Mouse (Mus musculus) hindbrain, embryonic 16.5 days (tissue): ENCODE measurements at regions not wholly inside any gene's neighbourhood (a gene's known extent, or its start where the extent isn't known, plus 50 kb on each side); places are given as distances from the start of the nearest gene placed in this dataset.

Source experiments
- ATAC-seq: fragments of 200-750 bp; cut with Nextera tagmentation; 2 replicates; pipeline ENCODE4 v1.8.0; 2017; ENCODE audit warnings: moderate TSS enrichment, moderate library complexity
- H3K27ac ChIP-seq: fragments of 300-500 bp; sonication (generic); 2 replicates; pipeline ENCODE4 v1.5.1; 2014; ENCODE audit warnings: low read depth, mild to moderate bottlenecking, control low read depth, low read length, moderate library complexity
- H3K27me3 ChIP-seq: fragments of 300-500 bp; sonication (generic); replicated peaks from 2 replicates; pipeline ENCODE4 v1.6.1; 2014; ENCODE audit warnings: low read length; ENCODE audit not compliant: control insufficient read depth, insufficient read depth
- H3K36me3 ChIP-seq: fragments of 300-500 bp; sonication (generic); 2 replicates; pipeline ENCODE4 v1.6.1; 2014; ENCODE audit warnings: mild to moderate bottlenecking, low read length, moderate library complexity, mixed read lengths; ENCODE audit not compliant: control insufficient read depth, insufficient read depth
- H3K4me1 ChIP-seq: fragments of 300-500 bp; sonication (generic); 2 replicates; pipeline ENCODE4 v1.6.1; 2014; ENCODE audit warnings: low read depth, low read length; ENCODE audit not compliant: control insufficient read depth, insufficient read depth
- H3K4me2 ChIP-seq: fragments of 300-500 bp; sonication (generic); 2 replicates; pipeline ENCODE4 v1.6.1; 2014; ENCODE audit warnings: mild to moderate bottlenecking, low read length, control low read depth, moderate library complexity
- H3K4me3 ChIP-seq: fragments of 300-500 bp; sonication (generic); 2 replicates; pipeline ENCODE4 v1.5.1; 2014; ENCODE audit warnings: mild to moderate bottlenecking, low read length, control low read depth, moderate library complexity
- H3K9ac ChIP-seq: fragments of 300-500 bp; sonication (generic); 2 replicates; pipeline ENCODE4 v1.6.1; 2014; ENCODE audit warnings: low read depth, mild to moderate bottlenecking, control low read depth, low read length, moderate library complexity
- H3K9me3 ChIP-seq: fragments of 300-500 bp; sonication (generic); 2 replicates; pipeline ENCODE4 v1.6.1; 2014; ENCODE audit warnings: mild to moderate bottlenecking, low read length, moderate library complexity; ENCODE audit not compliant: control insufficient read depth
- WGBS: fragments of 180-500 bp; shearing (Covaris S2); extraction: QIAGEN DNeasy Blood & Tissue Kit; methylation state at CpG from one replicate; pipeline ENCODE4 v1.1.7; 2014; 5-methylcytosine and 5-hydroxymethylcytosine counted together

DNA sequence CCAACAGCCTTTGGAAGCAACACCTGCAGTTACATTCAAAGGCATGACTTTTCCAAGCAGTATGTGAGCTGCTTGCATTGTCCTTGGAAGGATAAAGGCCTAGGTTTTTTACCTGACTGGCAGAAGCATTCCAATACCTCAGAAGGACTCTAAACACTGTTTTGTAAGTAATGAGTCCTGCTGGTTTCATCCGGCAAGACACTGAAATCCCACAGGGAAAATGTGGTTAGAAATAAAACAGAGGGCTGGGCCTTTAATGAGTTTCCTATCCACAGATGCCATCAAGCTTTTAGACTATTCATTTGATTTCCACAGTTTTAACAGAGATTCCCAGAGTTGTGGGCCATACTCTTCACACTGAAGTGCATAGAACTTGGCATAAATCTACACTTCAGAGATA lies 461.6 kb downstream of the Prkd1 start:
- Histone ChIP-seq H3K36me3 (no peaks in the 10 kb centered on the region), H3K4me1 (no peaks in the 10 kb centered on the region), H3K9me3 (no peaks in the 10 kb centered on the region), H3K4me2 (no peak overlapping the region), H3K4me3 (no peak overlapping the region), H3K9ac (no peak overlapping the region), H3K27me3 (no peaks in the 10 kb centered on the region), H3K27ac (no peak overlapping the region)
- no peak for ATAC-seq
- WGBS, result 44% methylated on average over 1 of the region's 1 CpGs

GRCm38 (mm10) chr12:50190892-50191539 lies 457.9 kb downstream of the Prkd1 start:
- H3K36me3 ChIP-seq, result no peaks in the 10 kb centered on the region
- H3K27me3 ChIP-seq, result no peaks in the 10 kb centered on the region
- no peaks in the 10 kb centered on the region for H3K4me1 ChIP-seq
- no peaks in the 10 kb centered on the region for H3K9me3 ChIP-seq
- no peak overlapping the region for H3K9ac ChIP-seq
- peak; percentile 58; the same call in 1 of the 2 replicates for ATAC-seq
- no peak overlapping the region for H3K4me3 ChIP-seq
- H3K4me2 ChIP-seq, result no peak overlapping the region
- no peak overlapping the region for H3K27ac ChIP-seq

DNA sequence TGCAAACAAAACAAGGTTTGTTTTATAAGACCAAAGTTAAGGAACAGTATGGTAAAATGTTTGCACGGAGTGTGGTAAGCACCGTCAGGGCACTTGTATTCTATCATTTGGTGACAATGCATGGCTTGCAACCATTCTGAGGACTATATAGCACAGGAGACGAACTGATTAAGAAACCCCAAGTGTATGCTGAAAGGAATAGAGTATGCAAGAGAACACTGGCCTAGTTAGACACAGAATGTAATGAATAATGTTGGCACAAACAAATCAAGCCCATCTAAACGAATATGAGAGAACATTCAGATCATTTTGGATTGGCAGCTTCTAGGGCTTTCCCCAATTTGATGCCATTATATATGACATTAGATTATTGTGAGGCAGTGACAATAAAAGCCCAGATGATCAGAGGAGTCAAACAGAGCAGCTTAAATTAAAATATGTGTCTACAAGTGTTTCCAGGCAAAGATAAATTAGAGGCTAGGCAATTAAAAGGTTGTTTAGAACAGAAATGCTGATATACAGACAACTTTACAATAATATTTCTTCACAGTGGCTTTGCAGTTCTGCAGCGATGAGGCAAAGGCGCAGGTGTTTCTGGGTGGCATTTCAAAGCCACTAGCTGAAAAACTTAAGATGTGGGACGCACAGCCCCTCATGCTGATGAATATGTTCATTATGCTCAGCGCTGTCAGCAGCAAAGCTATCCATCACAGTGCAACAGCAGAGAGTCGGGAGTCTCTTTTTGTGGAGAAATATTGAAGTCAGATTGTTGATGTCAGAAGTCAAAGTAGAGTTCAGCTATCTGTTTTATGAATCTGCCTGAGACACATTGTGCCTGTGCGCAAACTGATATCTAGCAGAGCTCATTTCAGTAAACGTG lies 456.9 kb downstream of the Prkd1 start:
- ATAC-seq, result no peak; the same call in 1 of the 2 replicates
- H3K9ac ChIP-seq, result no peak overlapping the region
- H3K27me3 ChIP-seq, result no peaks in the 10 kb centered on the region
- H3K4me2 ChIP-seq, result no peak overlapping the region
- WGBS, result 49% methylated on average over 11 of the region's 11 CpGs
- H3K27ac ChIP-seq, result no peak overlapping the region
- no peak overlapping the region for H3K4me3 ChIP-seq
- H3K9me3 ChIP-seq, result no peaks in the 10 kb centered on the region
- no peaks in the 10 kb centered on the region for H3K36me3 ChIP-seq
- no peaks in the 10 kb centered on the region for H3K4me1 ChIP-seq

DNA sequence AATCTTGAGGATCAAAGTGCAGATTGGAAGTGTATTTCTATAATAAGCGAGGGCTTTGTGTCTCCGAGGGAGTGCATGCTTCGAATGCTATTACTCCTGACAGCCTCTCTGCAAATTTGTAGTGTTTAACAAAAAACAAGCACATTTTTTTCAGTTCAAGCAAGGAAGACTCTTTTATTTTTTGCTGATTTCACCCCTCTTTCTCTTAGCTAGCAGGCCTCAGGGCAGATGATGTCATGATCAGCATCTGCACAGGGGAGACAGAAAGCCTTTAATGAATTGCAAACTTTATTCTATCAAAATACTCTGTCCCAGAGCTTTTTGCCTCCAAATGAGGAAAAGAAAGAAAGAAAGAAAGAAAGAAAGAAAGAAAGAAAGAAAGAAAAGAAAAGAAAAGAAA lies 455.4 kb downstream of the Prkd1 start:
- ATAC-seq, result no peak
- no peak overlapping the region for H3K4me2 ChIP-seq
- H3K27me3 ChIP-seq, result no peaks in the 10 kb centered on the region
- WGBS, result 82% methylated on average over 3 of the region's 3 CpGs
- H3K4me1 ChIP-seq, result no peaks in the 10 kb centered on the region
- H3K9me3 ChIP-seq, result no peaks in the 10 kb centered on the region
- no peak overlapping the region for H3K27ac ChIP-seq
- no peak overlapping the region for H3K4me3 ChIP-seq
- H3K9ac ChIP-seq, result no peak overlapping the region
- H3K36me3 ChIP-seq, result no peaks in the 10 kb centered on the region

GRCm38 (mm10) chr12:50194714-50195113 lies 454.2 kb downstream of the Prkd1 start:
- no peaks in the 10 kb centered on the region for H3K9me3 ChIP-seq
- H3K27ac ChIP-seq, result no peak overlapping the region
- no peaks in the 10 kb centered on the region for H3K27me3 ChIP-seq
- H3K4me1 ChIP-seq, result no peaks in the 10 kb centered on the region
- H3K9ac ChIP-seq, result no peak overlapping the region
- no peak overlapping the region for H3K4me2 ChIP-seq
- no peaks in the 10 kb centered on the region for H3K36me3 ChIP-seq
- H3K4me3 ChIP-seq, result no peak overlapping the region
- ATAC-seq, result 0 out of 2 replicates have a peak, but pooled peaks have one; percentile 30

DNA sequence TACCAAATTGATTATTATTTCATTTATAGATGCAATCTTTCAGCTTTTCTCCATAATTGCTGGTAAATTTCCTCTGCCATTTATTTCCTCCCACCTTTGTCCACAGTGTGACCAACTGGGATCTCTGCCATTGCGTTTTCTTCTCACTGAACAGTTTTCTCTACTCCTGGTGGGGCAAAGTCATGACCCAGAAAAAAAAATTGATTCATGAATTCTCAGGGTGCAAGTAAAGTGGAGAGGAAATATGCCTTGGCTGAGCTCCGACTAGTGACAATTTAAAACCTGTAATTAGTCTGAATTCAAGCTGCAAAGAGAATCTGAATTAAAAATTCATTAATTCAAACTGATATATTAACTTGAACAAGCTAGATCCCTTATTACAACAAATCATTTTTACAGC lies 452.6 kb downstream of the Prkd1 start:
- H3K4me3 ChIP-seq, result no peak overlapping the region
- no peak overlapping the region for H3K9ac ChIP-seq
- H3K27me3 ChIP-seq, result no peaks in the 10 kb centered on the region
- no peak for ATAC-seq
- no peaks in the 10 kb centered on the region for H3K9me3 ChIP-seq
- H3K27ac ChIP-seq, result no peak overlapping the region
- no peaks in the 10 kb centered on the region for H3K36me3 ChIP-seq
- no peaks in the 10 kb centered on the region for H3K4me1 ChIP-seq
- WGBS, result 28% methylated on average over 2 of the region's 2 CpGs
- H3K4me2 ChIP-seq, result no peak overlapping the region

- H3K27me3 ChIP-seq, result no peaks in the 10 kb centered on the region
- no peak overlapping the region for H3K27ac ChIP-seq
- no peak overlapping the region for H3K9ac ChIP-seq
- 95% methylated on average over 1 of the region's 1 CpGs for WGBS
- H3K4me3 ChIP-seq, result no peak overlapping the region
- H3K36me3 ChIP-seq, result no peaks in the 10 kb centered on the region
- no peaks in the 10 kb centered on the region for H3K9me3 ChIP-seq
- H3K4me1 ChIP-seq, result no peaks in the 10 kb centered on the region
- no peak for ATAC-seq
- no peak overlapping the region for H3K4me2 ChIP-seq
Measured at GRCm38 (mm10) chr12:50241139-50241538, 407.8 kb downstream of the Prkd1 start.

DNA sequence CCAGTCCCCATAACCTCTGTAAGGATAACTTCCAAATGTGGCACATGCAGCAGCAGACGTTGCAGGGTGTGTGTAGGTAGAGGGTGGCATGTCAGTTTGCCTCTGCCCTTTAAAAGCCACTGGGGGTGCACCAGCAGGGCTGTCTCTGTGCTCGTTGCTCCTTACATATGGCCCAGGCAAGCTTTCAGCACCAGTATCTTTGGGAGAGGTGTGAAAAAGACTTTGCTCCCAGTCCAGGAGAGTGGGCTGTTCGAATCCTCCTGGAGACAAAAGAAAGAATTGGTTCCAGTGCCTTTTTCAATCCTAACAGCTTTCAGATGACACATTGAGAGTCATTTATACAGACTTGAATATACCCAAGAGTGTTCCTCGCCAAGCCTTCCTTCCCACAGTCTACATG lies 390.0 kb downstream of the Prkd1 start:
- Histone ChIP-seq H3K4me3 (no peak overlapping the region), H3K9ac (no peak overlapping the region), H3K9me3 (no peaks in the 10 kb centered on the region), H3K4me2 (no peak overlapping the region), H3K27ac (no peak overlapping the region), H3K27me3 (no peaks in the 10 kb centered on the region), H3K4me1 (no peaks in the 10 kb centered on the region), H3K36me3 (no peaks in the 10 kb centered on the region)
- WGBS, result 77% methylated on average over 4 of the region's 4 CpGs
- no peak for ATAC-seq

DNA sequence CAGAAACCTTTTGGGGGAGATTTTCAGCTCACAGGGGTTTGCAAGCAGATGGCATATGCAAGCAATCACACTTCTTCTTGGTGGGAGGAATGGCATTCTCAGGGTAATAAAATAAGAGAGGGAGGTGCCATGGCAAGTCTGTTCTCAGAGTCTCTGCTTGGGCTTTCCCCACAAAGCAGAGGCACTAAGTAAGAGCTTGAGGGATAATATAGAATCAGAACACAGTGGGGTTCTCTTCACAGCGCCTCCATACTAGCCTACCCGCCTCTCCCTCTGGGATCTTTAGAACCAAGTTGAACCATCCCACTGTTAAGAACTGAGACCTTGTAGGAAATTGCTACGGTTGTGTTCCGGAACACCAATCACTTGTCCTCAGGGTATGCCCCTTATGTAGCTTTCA lies 387.8 kb downstream of the Prkd1 start:
- no peak overlapping the region for H3K27ac ChIP-seq
- no peak overlapping the region for H3K4me2 ChIP-seq
- no peaks in the 10 kb centered on the region for H3K4me1 ChIP-seq
- no peaks in the 10 kb centered on the region for H3K36me3 ChIP-seq
- no peak overlapping the region for H3K4me3 ChIP-seq
- H3K27me3 ChIP-seq, result no peaks in the 10 kb centered on the region
- WGBS, result 82% methylated on average over 4 of the region's 4 CpGs
- H3K9ac ChIP-seq, result no peak overlapping the region
- no peaks in the 10 kb centered on the region for H3K9me3 ChIP-seq
- no peak for ATAC-seq
